Mouse (Mus musculus) hindbrain, embryonic 10.5 days (tissue): Measurements from ENCODE around the gene Ap3d1. TPM values are rescaled to one million over a fixed set of nuclear protein-coding genes. Genes with fewer than 3 reads are reported as not detected.

Source experiments
- DNase-seq: peaks from one replicate; pipeline ENCODE4 v3.0.0-alpha.2; 2017; ENCODE audit warnings: low spot score
- H3K27ac ChIP-seq: fragments of 300-500 bp; sonication (generic); 2 replicates; pipeline ENCODE4 v1.5.1; 2016; ENCODE audit warnings: mild to moderate bottlenecking, moderate library complexity
- H3K27me3 ChIP-seq: fragments of 300-500 bp; sonication (generic); 2 replicates; pipeline ENCODE4 v1.6.1; 2016; ENCODE audit warnings: mild to moderate bottlenecking; ENCODE audit not compliant: poor library complexity, insufficient read depth, severe bottlenecking
- H3K36me3 ChIP-seq: fragments of 300-500 bp; sonication (generic); 2 replicates; pipeline ENCODE4 v1.6.1; 2016; ENCODE audit warnings: mild to moderate bottlenecking, moderate library complexity
- H3K4me1 ChIP-seq: fragments of 300-500 bp; sonication (generic); replicated peaks from 2 replicates; pipeline ENCODE4 v1.6.1; 2016; ENCODE audit warnings: mild to moderate bottlenecking
- H3K4me3 ChIP-seq: fragments of 300-500 bp; sonication (generic); 2 replicates; pipeline ENCODE4 v1.5.1; 2016; ENCODE audit warnings: mild to moderate bottlenecking, moderate library complexity
- H3K9me3 ChIP-seq: fragments of 300-500 bp; sonication (generic); 2 replicates; pipeline ENCODE4 v1.6.1; 2016; ENCODE audit warnings: mild to moderate bottlenecking, moderate library complexity
- WGBS: fragments of 180-500 bp; shearing (Covaris S2); methylation state at CpG from one replicate; pipeline ENCODE4 v1.1.7; 2016; 5-methylcytosine and 5-hydroxymethylcytosine counted together
- polyA plus RNA-seq: library from polyadenylated mRNA; unstranded; fragments of >200 nt; fragmentation: Nextera tagmentation; extraction: Ambion mirVana; gene quantifications from 2 replicates; pipeline ENCODE4 v1.2.1, GENCODE M21; 2016

The Ap3d1 gene
- 59.9 and 65.8 TPM in 2 replicates for polyA plus RNA-seq

DNA sequence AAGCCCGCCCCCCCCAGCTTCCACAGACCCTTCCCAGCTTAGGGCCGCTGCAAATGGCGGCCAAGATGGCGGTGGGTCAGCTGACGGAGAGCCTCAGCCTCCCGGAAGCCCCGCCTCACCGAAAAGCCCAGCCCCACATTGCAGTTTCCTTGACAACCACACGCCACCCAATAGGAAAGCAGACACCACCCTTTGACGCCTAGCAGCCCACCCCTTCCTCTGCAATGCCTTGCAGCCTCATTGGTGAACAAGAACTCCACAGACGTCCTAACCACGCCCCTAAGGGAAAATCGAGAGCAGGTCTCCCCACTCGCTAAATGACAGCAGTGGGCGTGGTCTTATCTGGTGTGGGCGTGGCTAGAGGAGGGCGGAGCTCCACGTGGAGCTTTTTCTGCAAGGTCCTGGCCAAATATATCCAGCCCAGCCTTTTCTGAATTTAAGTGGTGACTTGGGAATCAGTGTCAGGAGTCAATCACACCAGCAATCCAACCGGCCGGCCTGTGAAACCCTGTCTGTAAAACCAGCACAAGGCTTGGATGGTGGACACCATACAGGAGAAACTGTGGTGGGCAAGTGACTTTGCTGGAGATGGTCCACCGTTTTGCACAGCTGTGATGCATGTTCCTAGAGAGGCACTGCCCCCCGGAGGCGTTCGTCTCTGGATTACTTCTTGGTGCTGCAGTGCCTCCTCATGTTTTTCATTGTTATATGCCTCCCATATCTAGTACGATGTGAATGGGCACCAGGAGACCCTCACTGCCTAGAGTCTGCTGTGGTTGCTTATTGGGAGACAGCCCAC is at the start of gene Ap3d1:
Gene Ap3d1, minus strand, starts transcription at position 85 of the 799 bp plus-strand sequence.
- H3K4me3 ChIP-seq: peak within 1 kb of the TSS; percentile 98
- peak; percentile 97 for DNase-seq
- H3K27me3 ChIP-seq: no peaks in the 10 kb centered on the region
- H3K4me1 ChIP-seq: peaks cover 33% of the 10 kb centered on the region
- 3% methylated on average over 25 of the region's 25 CpGs for WGBS
- peaks cover 25% of the 10 kb centered on the region for H3K36me3 ChIP-seq
- H3K27ac ChIP-seq: peak within 1 kb of the TSS; percentile 96
- no peaks in the 10 kb centered on the region for H3K9me3 ChIP-seq

DNA sequence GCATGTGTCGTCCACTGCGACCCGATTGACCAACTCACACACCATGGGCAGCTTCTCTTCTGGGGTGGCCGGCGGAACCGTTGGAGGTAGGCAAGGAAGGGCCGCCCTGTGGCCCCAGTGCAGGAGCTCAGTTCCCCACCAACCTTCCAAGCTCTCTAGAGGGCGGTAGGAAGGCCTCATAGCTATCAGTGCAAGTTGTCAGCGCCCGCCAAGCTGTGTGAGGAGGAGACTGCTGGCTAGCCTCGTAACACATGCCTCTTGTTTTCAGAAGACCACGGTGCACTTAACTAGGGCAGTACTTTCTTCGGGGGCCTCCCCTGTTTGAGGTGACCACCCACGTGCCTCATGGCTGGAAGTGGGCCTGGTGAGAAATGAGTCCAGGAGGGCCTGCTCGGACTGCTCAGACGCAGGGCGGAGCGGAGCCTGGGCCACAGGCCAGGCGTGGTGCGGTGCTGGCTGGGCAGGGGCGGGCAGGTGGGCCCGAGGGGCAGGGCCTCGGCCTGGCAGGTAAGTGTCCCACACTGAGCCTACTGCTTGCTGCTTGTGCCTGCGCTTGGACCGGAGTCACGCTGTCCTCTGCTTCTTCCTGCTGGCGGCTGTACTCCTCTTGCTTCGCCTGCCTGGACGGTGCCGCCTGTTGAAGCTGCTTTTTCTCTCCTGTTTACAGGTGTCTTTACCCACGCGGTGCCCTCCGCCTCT is 49.6 kb upstream of the Ap3d1 start:
- WGBS: 84% methylated on average over 33 of the region's 33 CpGs
- no peak for DNase-seq
- no peaks in the 10 kb centered on the region for H3K27me3 ChIP-seq
- peak overlapping the region; percentile 23; the same call in 1 of the 2 replicates for H3K27ac ChIP-seq
- peaks cover 99% of the 10 kb centered on the region for H3K36me3 ChIP-seq
- 0 out of 2 replicates have a peak overlapping the region, but pooled peaks have one; percentile 3 for H3K4me3 ChIP-seq
- H3K4me1 ChIP-seq: peaks cover 35% of the 10 kb centered on the region
- no peaks in the 10 kb centered on the region for H3K9me3 ChIP-seq

DNA sequence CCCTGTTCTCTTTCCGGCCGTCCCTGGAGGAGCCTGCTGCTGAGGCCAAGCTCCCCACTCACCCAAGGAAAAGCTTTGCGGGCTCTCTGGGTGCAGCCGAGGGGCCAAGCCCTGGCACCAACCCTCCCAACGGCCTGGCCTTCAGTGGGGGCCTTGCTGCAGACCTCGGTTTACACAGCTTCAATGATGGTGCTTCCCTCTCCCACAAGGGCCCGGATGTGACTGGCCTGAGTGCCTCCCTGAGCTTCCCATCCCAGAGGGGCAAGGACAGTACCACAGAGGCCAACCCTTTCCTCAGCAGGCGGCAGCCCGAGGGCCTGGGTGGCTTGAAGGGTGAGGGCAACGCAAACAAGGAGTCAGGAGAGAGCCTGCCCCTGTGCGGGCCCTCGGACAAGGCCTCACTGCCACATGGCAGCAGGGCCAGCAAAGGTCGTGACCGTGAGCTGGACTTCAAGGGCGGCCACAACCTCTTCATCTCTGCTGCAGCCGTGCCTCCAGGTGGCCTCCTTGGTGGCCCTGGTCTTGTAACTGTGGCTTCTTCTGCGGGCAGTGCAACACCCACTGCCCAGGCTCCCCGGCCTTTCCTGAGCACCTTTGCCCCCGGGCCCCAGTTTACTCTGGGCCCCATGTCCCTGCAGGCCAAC is 48.8 kb upstream of the Ap3d1 start:
- Histone ChIP-seq H3K27me3 (no peaks in the 10 kb centered on the region), H3K4me3 (peak overlapping the region; percentile 12; the same call in 1 of the 2 replicates), H3K4me1 (peaks cover 27% of the 10 kb centered on the region), H3K9me3 (no peaks in the 10 kb centered on the region), H3K36me3 (peaks cover 99% of the 10 kb centered on the region), H3K27ac (no peak overlapping the region; the same call in 1 of the 2 replicates)
- no peak for DNase-seq
- 89% methylated on average over 19 of the region's 19 CpGs for WGBS

- H3K27ac ChIP-seq: no peak overlapping the region
- DNase-seq: no peak
- WGBS: 90% methylated on average over 2 of the region's 2 CpGs
- H3K36me3 ChIP-seq: peaks cover 99% of the 10 kb centered on the region
- no peak overlapping the region for H3K4me3 ChIP-seq
- no peaks in the 10 kb centered on the region for H3K9me3 ChIP-seq
- H3K27me3 ChIP-seq: no peaks in the 10 kb centered on the region
- H3K4me1 ChIP-seq: peaks cover 19% of the 10 kb centered on the region; the same call in 1 of the 2 replicates
Observed at GRCm38 (mm10) chr10:80787517-80787916, 45.5 kb upstream of the Ap3d1 start.

DNA sequence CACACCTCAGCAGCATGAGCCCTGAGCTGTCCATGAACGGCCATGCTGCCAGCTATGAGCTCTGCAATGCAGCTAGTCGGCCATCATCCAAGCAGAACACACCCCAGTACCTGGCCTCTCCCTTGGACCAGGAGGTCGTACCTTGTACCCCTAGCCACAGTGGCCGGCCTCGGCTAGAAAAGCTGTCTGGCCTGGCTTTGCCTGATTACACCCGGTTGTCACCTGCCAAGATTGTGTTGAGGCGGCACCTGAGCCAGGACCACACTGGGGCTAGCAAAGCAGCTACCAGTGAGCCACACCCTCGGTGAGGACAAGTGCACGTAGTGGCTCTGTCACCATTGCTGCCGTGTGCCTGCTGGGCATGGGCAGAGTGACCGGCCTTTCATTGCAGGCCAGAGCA is 43.9 kb upstream of the Ap3d1 start:
- Histone ChIP-seq H3K4me1 (peaks cover 6% of the 10 kb centered on the region; the same call in 1 of the 2 replicates), H3K27ac (no peak overlapping the region), H3K9me3 (no peaks in the 10 kb centered on the region), H3K36me3 (peaks cover 99% of the 10 kb centered on the region), H3K27me3 (no peaks in the 10 kb centered on the region), H3K4me3 (no peak overlapping the region)
- 94% methylated on average over 11 of the region's 11 CpGs for WGBS
- no peak for DNase-seq

- no peak for DNase-seq
- H3K9me3 ChIP-seq: no peaks in the 10 kb centered on the region
- 63% methylated on average over 12 of the region's 12 CpGs for WGBS
- H3K27ac ChIP-seq: peak overlapping the region; percentile 6; the same call in 1 of the 2 replicates
- peaks cover 99% of the 10 kb centered on the region for H3K36me3 ChIP-seq
- peaks cover 6% of the 10 kb centered on the region; the same call in 1 of the 2 replicates for H3K4me1 ChIP-seq
- H3K27me3 ChIP-seq: no peaks in the 10 kb centered on the region
- no peak overlapping the region for H3K4me3 ChIP-seq
Observed at GRCm38 (mm10) chr10:80784871-80785270, 42.8 kb upstream of the Ap3d1 start.

- H3K27ac ChIP-seq: peak overlapping the region; percentile 6; the same call in 1 of the 2 replicates
- peaks cover 6% of the 10 kb centered on the region; the same call in 1 of the 2 replicates for H3K4me1 ChIP-seq
- no peak overlapping the region for H3K4me3 ChIP-seq
- WGBS: 96% methylated on average over 2 of the region's 2 CpGs
- H3K27me3 ChIP-seq: no peaks in the 10 kb centered on the region
- H3K9me3 ChIP-seq: no peaks in the 10 kb centered on the region
- peaks cover 100% of the 10 kb centered on the region for H3K36me3 ChIP-seq
- DNase-seq: no peak
Observed at GRCm38 (mm10) chr10:80784302-80784701, 42.2 kb upstream of the Ap3d1 start.

DNA sequence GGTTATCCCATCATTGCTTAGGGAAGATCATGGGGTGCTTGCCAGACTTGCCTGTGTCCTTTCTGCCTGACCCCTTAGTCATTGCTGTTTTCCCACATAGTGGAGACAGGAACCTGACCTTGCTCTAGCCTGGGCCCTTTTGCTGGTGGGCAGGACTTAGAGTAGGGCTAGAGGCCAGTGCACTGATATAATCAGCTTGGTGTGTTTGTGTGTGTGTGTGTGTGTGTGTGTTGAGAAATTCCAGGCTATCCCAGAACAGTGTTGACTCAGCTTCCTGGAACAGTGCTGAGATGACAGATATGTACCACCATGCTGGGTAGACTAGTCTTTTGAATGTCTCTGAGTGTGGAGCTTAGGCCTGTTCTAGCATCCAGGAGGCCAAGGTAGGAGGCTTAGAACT is 37.5 kb upstream of the Ap3d1 start:
- Histone ChIP-seq H3K4me3 (no peak overlapping the region), H3K9me3 (no peaks in the 10 kb centered on the region), H3K36me3 (peaks cover 100% of the 10 kb centered on the region), H3K27ac (no peak overlapping the region), H3K27me3 (no peaks in the 10 kb centered on the region), H3K4me1 (peaks cover 5% of the 10 kb centered on the region)
- DNase-seq: no peak

GRCm38 (mm10) chr10:80777123-80777522 is 35.1 kb upstream of the Ap3d1 start:
- Histone ChIP-seq H3K9me3 (no peaks in the 10 kb centered on the region), H3K27me3 (no peaks in the 10 kb centered on the region)
- WGBS: 93% methylated on average over 5 of the region's 5 CpGs

GRCm38 (mm10) chr10:80776358-80776869 is 34.4 kb upstream of the Ap3d1 start:
- Histone ChIP-seq H3K4me1 (peaks cover 8% of the 10 kb centered on the region; the same call in 1 of the 2 replicates), H3K27ac (no peak overlapping the region), H3K27me3 (no peaks in the 10 kb centered on the region), H3K9me3 (no peaks in the 10 kb centered on the region), H3K36me3 (peaks cover 100% of the 10 kb centered on the region), H3K4me3 (no peak overlapping the region)
- 87% methylated on average over 6 of the region's 6 CpGs for WGBS
- DNase-seq: no peak

More at GRCm38 (mm10) chr10:80777123-80777522, 35.1 kb upstream of the Ap3d1 start:
- H3K27ac ChIP-seq: no peak overlapping the region
- no peak for DNase-seq
- H3K4me1 ChIP-seq: peaks cover 8% of the 10 kb centered on the region; the same call in 1 of the 2 replicates
- peaks cover 100% of the 10 kb centered on the region for H3K36me3 ChIP-seq
- no peak overlapping the region for H3K4me3 ChIP-seq

DNA sequence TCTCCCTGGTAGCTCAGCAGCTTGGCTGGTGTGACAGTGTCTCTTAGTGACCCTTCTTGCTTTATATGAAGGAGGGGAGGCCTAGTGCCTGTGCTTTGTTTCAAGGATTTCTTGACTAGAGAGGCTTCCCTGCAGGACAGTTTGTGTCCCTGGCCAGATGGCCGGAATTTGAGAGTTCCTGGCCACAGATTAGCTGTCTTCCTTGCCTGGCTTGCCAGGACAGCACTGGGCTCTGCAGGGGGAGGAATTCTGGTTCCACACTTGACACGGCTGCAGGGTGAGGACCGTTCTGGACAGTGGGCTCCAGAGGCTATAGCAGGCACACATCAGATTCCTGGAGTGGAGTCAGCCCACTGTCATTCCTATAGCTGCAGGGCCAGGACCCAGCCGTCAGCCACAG is 33.7 kb upstream of the Ap3d1 start:
- Histone ChIP-seq H3K4me1 (peaks cover 8% of the 10 kb centered on the region; the same call in 1 of the 2 replicates), H3K4me3 (no peak overlapping the region), H3K27ac (no peak overlapping the region), H3K9me3 (no peaks in the 10 kb centered on the region), H3K27me3 (no peaks in the 10 kb centered on the region), H3K36me3 (peaks cover 100% of the 10 kb centered on the region)
- 89% methylated on average over 4 of the region's 4 CpGs for WGBS
- no peak for DNase-seq

GRCm38 (mm10) chr10:80774981-80775380 is 32.9 kb upstream of the Ap3d1 start:
- no peaks in the 10 kb centered on the region for H3K27me3 ChIP-seq
- H3K4me3 ChIP-seq: no peak overlapping the region
- 91% methylated on average over 4 of the region's 4 CpGs for WGBS
- no peak overlapping the region for H3K27ac ChIP-seq
- peaks cover 100% of the 10 kb centered on the region for H3K36me3 ChIP-seq
- peaks cover 8% of the 10 kb centered on the region; the same call in 1 of the 2 replicates for H3K4me1 ChIP-seq
- H3K9me3 ChIP-seq: no peaks in the 10 kb centered on the region
- DNase-seq: no peak
